Mouse (Mus musculus): ENCODE measurements at regions not wholly inside any gene's neighbourhood (a gene's known extent, or its start where the extent isn't known, plus 50 kb on each side); places are given as distances from the start of the nearest gene placed in this dataset.

- no peak for DNase-seq
These were observed 58.9 kb upstream of the Mbnl1 start for GRCm38 (mm10) chr3:60413749-60414148.

GRCm38 (mm10) chr3:60417001-60417400 lies 55.6 kb upstream of the Mbnl1 start:
- DNase-seq = no peak

GRCm38 (mm10) chr3:60418652-60419051 lies 54.0 kb upstream of the Mbnl1 start:
- DNase-seq = no peak

- no peak for DNase-seq
These were observed 53.4 kb upstream of the Mbnl1 start for GRCm38 (mm10) chr3:60419216-60419615.
